Mouse (Mus musculus) forebrain, postnatal 0 days (tissue): Measurements from ENCODE around the gene Rab36. TPM values are rescaled to one million over a fixed set of nuclear protein-coding genes. Genes with fewer than 3 reads are reported as not detected.

Experiments used
- ATAC-seq: fragments of 200-750 bp; cut with Nextera tagmentation; 2 replicates; pipeline ENCODE4 v1.8.0; 2017; ENCODE audit warnings: mild to moderate bottlenecking, moderate library complexity
- DNase-seq: peaks from one replicate; pipeline ENCODE4 v3.0.0-alpha.2; 2015
- H3K27ac ChIP-seq: fragments of 300-500 bp; sonication (generic); 2 replicates; pipeline ENCODE4 v1.5.1; 2014; ENCODE audit warnings: low read depth, mild to moderate bottlenecking, antibody characterized with exemption, low read length, moderate library complexity, mixed read lengths
- H3K27me3 ChIP-seq: fragments of 300-500 bp; sonication (generic); 2 replicates; pipeline ENCODE4 v1.6.1; 2014; ENCODE audit warnings: mild to moderate bottlenecking, low read length, mixed read lengths; ENCODE audit not compliant: insufficient read depth
- H3K36me3 ChIP-seq: fragments of 300-500 bp; sonication (generic); 2 replicates; pipeline ENCODE4 v1.6.1; 2014; ENCODE audit warnings: mild to moderate bottlenecking, moderate library complexity; ENCODE audit not compliant: insufficient read depth
- H3K4me1 ChIP-seq: fragments of 300-500 bp; sonication (generic); 2 replicates; pipeline ENCODE4 v1.6.1; 2014; ENCODE audit warnings: antibody characterized with exemption; ENCODE audit not compliant: insufficient read depth
- H3K4me2 ChIP-seq: fragments of 300-500 bp; sonication (generic); 2 replicates; pipeline ENCODE4 v1.6.1; 2014; ENCODE audit warnings: low read depth, mild to moderate bottlenecking, moderate library complexity
- H3K4me3 ChIP-seq: fragments of 300-500 bp; sonication (generic); 2 replicates; pipeline ENCODE4 v1.5.1; 2014; ENCODE audit warnings: low read depth, low read length, mixed read lengths
- H3K9ac ChIP-seq: fragments of 300-500 bp; sonication (generic); 2 replicates; pipeline ENCODE4 v1.6.1; 2014; ENCODE audit warnings: mild to moderate bottlenecking
- H3K9me3 ChIP-seq: fragments of 300-500 bp; sonication (generic); 2 replicates; pipeline ENCODE4 v1.6.1; 2016; ENCODE audit warnings: low read length
- CTCF ChIP-seq: sonication (generic); IDR thresholded peaks from 2 replicates; pipeline ENCODE4 v1.5.1; 2016; ENCODE audit warnings: antibody characterized with exemption, control low read depth, low read depth
- WGBS: fragments of 180-500 bp; shearing (Covaris S2); extraction: QIAGEN DNeasy Blood & Tissue Kit; methylation state at CpG from one replicate; pipeline ENCODE4 v1.1.7; 2014; 5-methylcytosine and 5-hydroxymethylcytosine counted together
- polyA plus RNA-seq: library from polyadenylated mRNA; unstranded; fragments of >200 nt; fragmentation: Nextera tagmentation; extraction: Ambion mirVana; gene quantifications from 2 replicates; pipeline ENCODE4 v1.2.1, GENCODE M21; 2015
- total RNA-seq: library from RNA; depleted of rRNA; stranded (reverse); fragments of >200 nt; gene quantifications from 2 replicates; pipeline ENCODE4 v1.2.3, GENCODE M21; 2014

Rab36 gene
- total and polyA plus RNA-seq, 2 experiments from 2014 or later: 24.4 to 26.8 TPM

- no peaks in the 10 kb centered on the region for H3K27me3 ChIP-seq
- WGBS: 89% methylated on average over 4 of the region's 4 CpGs
Observed at GRCm38 (mm10) chr10:75088471-75088870, 51.6 kb downstream of the Rab36 start.

GRCm38 (mm10) chr10:75091478-75092152 lies 54.8 kb downstream of the Rab36 start:
- WGBS: 39% methylated on average over 10 of the region's 10 CpGs
- H3K4me1 ChIP-seq: peaks cover 4% of the 10 kb centered on the region
- no peak overlapping the region for H3K9ac ChIP-seq
- H3K27me3 ChIP-seq: no peaks in the 10 kb centered on the region
- no peak for ATAC-seq
- no peak for TF ChIP-seq CTCF
- H3K36me3 ChIP-seq: no peaks in the 10 kb centered on the region
- H3K4me3 ChIP-seq: no peak overlapping the region
- H3K27ac ChIP-seq: peak overlapping the region; percentile 45; the same call in 1 of the 2 replicates
- no peaks in the 10 kb centered on the region for H3K9me3 ChIP-seq
- peak; percentile 34 for DNase-seq
- no peak overlapping the region for H3K4me2 ChIP-seq

More at GRCm38 (mm10) chr10:75088471-75088870, 51.6 kb downstream of the Rab36 start:
- Histone ChIP-seq H3K4me3 (no peak overlapping the region), H3K4me1 (peaks cover 4% of the 10 kb centered on the region), H3K36me3 (no peaks in the 10 kb centered on the region), H3K9me3 (no peaks in the 10 kb centered on the region), H3K4me2 (no peak overlapping the region), H3K9ac (no peak overlapping the region), H3K27ac (no peak overlapping the region)
- DNase-seq (no peak), ATAC-seq (no peak)
- no peak for TF ChIP-seq CTCF

GRCm38 (mm10) chr10:75093252-75093987 lies 56.6 kb downstream of the Rab36 start:
- Histone ChIP-seq H3K9ac (no peak overlapping the region), H3K4me1 (peaks cover 7% of the 10 kb centered on the region), H3K9me3 (no peaks in the 10 kb centered on the region), H3K4me2 (no peak overlapping the region), H3K4me3 (no peak overlapping the region), H3K27me3 (no peaks in the 10 kb centered on the region), H3K36me3 (no peaks in the 10 kb centered on the region), H3K27ac (no peak overlapping the region)
- WGBS: 57% methylated on average over 22 of the region's 22 CpGs
- TF ChIP-seq CTCF: no peak
- DNase-seq: no peak
- ATAC-seq: 0 out of 2 replicates have a peak, but pooled peaks have one; percentile 34

GRCm38 (mm10) chr10:75094338-75094737 lies 57.5 kb downstream of the Rab36 start:
- H3K4me3 ChIP-seq: no peak overlapping the region
- no peak overlapping the region for H3K4me2 ChIP-seq
- H3K4me1 ChIP-seq: peaks cover 7% of the 10 kb centered on the region
- no peaks in the 10 kb centered on the region for H3K36me3 ChIP-seq
- DNase-seq: no peak
- 100% methylated on average over 1 of the region's 1 CpGs for WGBS
- H3K9ac ChIP-seq: no peak overlapping the region
- TF ChIP-seq CTCF: no peak
- no peak for ATAC-seq
- no peaks in the 10 kb centered on the region for H3K27me3 ChIP-seq
- no peaks in the 10 kb centered on the region for H3K9me3 ChIP-seq
- H3K27ac ChIP-seq: no peak overlapping the region

- no peaks in the 10 kb centered on the region for H3K36me3 ChIP-seq
- no peak for DNase-seq
- ATAC-seq: no peak
- no peak overlapping the region for H3K4me2 ChIP-seq
- TF ChIP-seq CTCF: no peak
- H3K4me3 ChIP-seq: no peak overlapping the region
- H3K9me3 ChIP-seq: no peaks in the 10 kb centered on the region
- H3K4me1 ChIP-seq: peaks cover 7% of the 10 kb centered on the region
- no peaks in the 10 kb centered on the region for H3K27me3 ChIP-seq
- WGBS: 93% methylated on average over 7 of the region's 7 CpGs
- H3K27ac ChIP-seq: no peak overlapping the region
- no peak overlapping the region for H3K9ac ChIP-seq
Observed at GRCm38 (mm10) chr10:75095216-75095615, 58.4 kb downstream of the Rab36 start.

GRCm38 (mm10) chr10:75098446-75099183 lies 61.8 kb downstream of the Rab36 start:
- peak; percentile 16; the same call in 1 of the 2 replicates for ATAC-seq

More at GRCm38 (mm10) chr10:75098446-75099183, 61.8 kb downstream of the Rab36 start:
- H3K4me1 ChIP-seq: 0 out of 2 replicates have a peak, but pooled peaks cover 6% of the 10 kb centered on the region
- no peaks in the 10 kb centered on the region for H3K9me3 ChIP-seq
- DNase-seq: no peak
- no peak for TF ChIP-seq CTCF
- no peak overlapping the region for H3K4me3 ChIP-seq
- 35% methylated on average over 10 of the region's 10 CpGs for WGBS
- H3K4me2 ChIP-seq: no peak overlapping the region
- H3K27me3 ChIP-seq: no peaks in the 10 kb centered on the region
- no peak overlapping the region for H3K27ac ChIP-seq
- no peaks in the 10 kb centered on the region for H3K36me3 ChIP-seq
- H3K9ac ChIP-seq: no peak overlapping the region
